Comparison of ENCODE assay signal across 17 mouse cellular contexts in the genomic region with DNA sequence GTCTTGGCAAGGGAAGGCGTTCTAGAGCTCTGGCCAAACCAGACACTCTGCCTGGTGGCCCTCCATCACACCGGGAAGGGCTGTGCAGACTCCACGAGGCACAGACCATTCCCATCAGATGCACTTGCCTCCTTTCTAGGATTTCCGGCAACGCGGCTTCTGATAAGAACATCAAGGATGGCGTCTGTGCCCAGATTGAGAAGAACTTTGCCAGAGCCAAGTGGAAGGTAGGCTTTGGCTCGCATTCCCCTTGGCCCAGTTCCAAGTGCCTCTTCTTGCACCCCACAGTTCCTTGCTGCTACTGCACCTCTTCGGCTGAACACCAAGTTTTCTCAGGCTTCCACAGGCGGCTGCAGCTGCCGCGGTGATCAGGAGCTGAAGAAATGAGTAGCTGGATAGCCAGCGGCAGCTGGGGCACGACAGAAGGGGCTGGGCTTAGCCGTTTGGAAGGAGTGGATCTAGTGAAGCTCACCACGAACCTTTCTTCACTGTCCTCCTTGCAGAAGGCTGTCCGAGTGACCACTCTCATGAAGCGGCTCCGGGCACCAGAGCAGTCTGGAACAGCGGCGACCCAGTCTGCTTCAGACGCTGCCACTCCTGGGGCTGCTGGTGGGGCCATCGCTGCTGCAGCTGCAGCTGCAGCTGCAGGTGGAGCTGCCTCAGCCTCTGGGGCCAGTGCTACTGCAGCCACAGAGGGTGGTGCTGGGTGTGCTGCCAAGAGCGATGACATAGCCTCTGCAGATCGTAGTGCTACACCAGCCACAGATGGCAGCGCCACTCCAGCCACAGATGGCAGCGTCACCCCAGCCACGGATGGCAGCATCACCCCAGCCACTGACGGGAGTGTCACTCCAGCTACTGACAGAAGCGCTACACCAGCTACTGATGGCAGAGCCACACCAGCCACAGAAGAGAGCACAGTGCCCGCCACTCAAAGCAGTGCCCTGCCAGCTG. TPM values are rescaled to one million over a fixed set of nuclear protein-coding genes. Genes with fewer than 3 reads are reported as not detected.
DNase-seq lines count a peak whose midpoint lies in the region; ATAC-seq lines count a peak whose summit lies in the region.
"Had no signal": no experiment of that assay in that cellular context is flagged by ENCODE, and none has a peak within 500 bp of the region (broad histone marks: within the 10 kb centered on the region; RNA-seq: fewer than 3 reads in every experiment).

No protein-coding gene starts in this region.

- H3K36me3 ChIP-seq in limb, embryonic 13.5 days = peaks cover 8% of the 10 kb centered on the region; the same call in 1 of the 2 replicates
- peaks cover 18% of the 10 kb centered on the region for H3K36me3 ChIP-seq in limb, embryonic 10.5 days
- H3K36me3 ChIP-seq: heart, embryonic 13.5 days; hindbrain, embryonic 13.5 days; limb, embryonic 15.5 days had no signal

- ATAC-seq in limb, embryonic 13.5 days (ENCODE audit: low FRiP score, low read depth) = no peak
- 0 out of 2 replicates have a peak, but pooled peaks have one; percentile 17 for ATAC-seq in cerebellum, adult (ENCODE audit: insufficient number of reproducible peaks, low FRiP score, low TSS enrichment)
- peak; percentile 54 for ATAC-seq in megakaryocyte progenitor cell, adult 5-6 weeks (replicated peaks; ENCODE audit: poor library complexity)

- no peak overlapping the region for H3K4me3 ChIP-seq in limb, embryonic 13.5 days
- H3K4me3 ChIP-seq in limb, embryonic 10.5 days = no peak overlapping the region
- H3K4me3 ChIP-seq: forebrain, embryonic 10.5 days; heart, embryonic 13.5 days; hindbrain, embryonic 13.5 days; limb, embryonic 15.5 days had no signal

- H3K9ac ChIP-seq in limb, embryonic 13.5 days = 0 out of 2 replicates have a peak overlapping the region, but pooled peaks have one; percentile 40
- H3K9ac ChIP-seq: heart, embryonic 13.5 days; limb, embryonic 15.5 days; lung, embryonic 14.5 days had no signal

- peaks cover 15% of the 10 kb centered on the region for H3K4me1 ChIP-seq in limb, embryonic 13.5 days
- H3K4me1 ChIP-seq in limb, embryonic 10.5 days = peaks cover 21% of the 10 kb centered on the region

- H3K27me3 ChIP-seq in limb, embryonic 13.5 days = no peaks in the 10 kb centered on the region
- no peaks in the 10 kb centered on the region for H3K27me3 ChIP-seq in limb, embryonic 10.5 days (ENCODE audit: low read depth, poor library complexity, severe bottlenecking)
- H3K27me3 ChIP-seq: heart, embryonic 13.5 days; hindbrain, embryonic 13.5 days; limb, embryonic 15.5 days had no signal

- DNase-seq in limb, embryonic 10.5 days (ENCODE audit: low spot score) = no peak
- DNase-seq in cerebellum, adult 9-11 months = peak; percentile 67
- no peak for DNase-seq in adrenal gland, adult 2 months
- DNase-seq in embryo, embryonic 9.5 days (ENCODE audit: extremely low spot score) = no peak
- DNase-seq: embryo, embryonic 11 days; lung, embryonic 14.5 days had no signal

- H3K9me3 ChIP-seq in limb, embryonic 13.5 days = no peaks in the 10 kb centered on the region
- H3K9me3 ChIP-seq in limb, embryonic 10.5 days (replicated peaks) = no peaks in the 10 kb centered on the region
- H3K9me3 ChIP-seq: forebrain, embryonic 10.5 days; heart, embryonic 13.5 days; hindbrain, embryonic 13.5 days; limb, embryonic 15.5 days had no signal

- no peak overlapping the region for H3K27ac ChIP-seq in limb, embryonic 13.5 days
- no peak overlapping the region for H3K27ac ChIP-seq in limb, embryonic 10.5 days
- H3K27ac ChIP-seq: forebrain, embryonic 10.5 days; heart, embryonic 13.5 days; hindbrain, embryonic 13.5 days; limb, embryonic 15.5 days; stomach, postnatal 0 days had no signal

- 89% methylated on average over 31 of the region's 31 CpGs for WGBS in limb, embryonic 13.5 days
- 92% methylated on average over 31 of the region's 31 CpGs for WGBS in limb, embryonic 10.5 days

- no peak overlapping the region for H3K4me2 ChIP-seq in limb, embryonic 13.5 days (replicated peaks)
- H3K4me2 ChIP-seq: heart, embryonic 13.5 days; hindbrain, embryonic 13.5 days; limb, embryonic 15.5 days; lung, embryonic 14.5 days had no signal

RNA-seq across cellular contexts. Expression of a gene that starts 2.4 kb away (rescaled TPM):
- polyA plus RNA-seq in limb, embryonic 13.5 days (2015; fragmentation: Nextera tagmentation; extraction: Ambion mirVana) = 26.1 TPM in 2 replicates
- 43.2 and 45.9 TPM in 2 replicates for polyA plus RNA-seq in limb, embryonic 10.5 days (2016; fragmentation: Nextera tagmentation; extraction: Ambion mirVana)
- total RNA-seq in megakaryocyte progenitor cell, adult 5-6 weeks (2015) = 10.1 and 11.3 TPM in 2 replicates
- total RNA-seq in megakaryocyte progenitor cell, adult 5-6 weeks (2017) = 22.7 and 32.7 TPM in 2 replicates
- 1 to 10 TPM; 2.1 to 2.5 TPM for total RNA-seq in adrenal gland, adult 2 months (2021)
- polyA plus RNA-seq in adrenal gland, adult 2 months (2012; rRNA removed) = 0.61 and 0.72 TPM in 2 replicates

RNA-seq across cellular contexts. Expression of a gene that starts 12.0 kb away (rescaled TPM):
- 9.8 and 10.0 TPM in 2 replicates for polyA plus RNA-seq in limb, embryonic 13.5 days (2015; fragmentation: Nextera tagmentation; extraction: Ambion mirVana)
- 7.5 and 9.9 TPM in 2 replicates for polyA plus RNA-seq in limb, embryonic 10.5 days (2016; fragmentation: Nextera tagmentation; extraction: Ambion mirVana)
- not detected in 2 replicates for total RNA-seq in megakaryocyte progenitor cell, adult 5-6 weeks (2015)
- total RNA-seq in megakaryocyte progenitor cell, adult 5-6 weeks (2017) = 0.20 TPM in 1 of 2 replicates, not detected in the other
- 1 to 10 TPM; 2.9 to 5.2 TPM for total RNA-seq in adrenal gland, adult 2 months (2021)
- 7.8 and 9.5 TPM in 2 replicates for polyA plus RNA-seq in adrenal gland, adult 2 months (2012; rRNA removed)

RNA-seq across cellular contexts. Expression of a gene that starts 19.2 kb away (rescaled TPM):
- not detected in 2 replicates for polyA plus RNA-seq in limb, embryonic 13.5 days (2015; fragmentation: Nextera tagmentation; extraction: Ambion mirVana)
- not detected in 2 replicates for polyA plus RNA-seq in limb, embryonic 10.5 days (2016; fragmentation: Nextera tagmentation; extraction: Ambion mirVana)
- 0.05 TPM in 1 of 2 replicates, not detected in the other for total RNA-seq in megakaryocyte progenitor cell, adult 5-6 weeks (2015)
- not detected in 2 replicates for total RNA-seq in megakaryocyte progenitor cell, adult 5-6 weeks (2017)
- total RNA-seq in adrenal gland, adult 2 months (2021) = not detected
- not detected in 2 replicates for polyA plus RNA-seq in adrenal gland, adult 2 months (2012; rRNA removed)
- total RNA-seq: layer of hippocampus, postnatal 25 days had no signal
- polyA plus RNA-seq: forebrain, embryonic 10.5 days; heart, embryonic 13.5 days; hindbrain, embryonic 13.5 days; kidney, embryonic 14.5 days; limb, embryonic 15.5 days; lung, embryonic 14.5 days; small intestine, adult 2 months; stomach, postnatal 0 days had no signal

RNA-seq across cellular contexts. Expression of a gene that starts 27.8 kb away (rescaled TPM):
- polyA plus RNA-seq in limb, embryonic 13.5 days (2015; fragmentation: Nextera tagmentation; extraction: Ambion mirVana) = 34.6 and 35.4 TPM in 2 replicates
- 18.6 and 22.5 TPM in 2 replicates for polyA plus RNA-seq in limb, embryonic 10.5 days (2016; fragmentation: Nextera tagmentation; extraction: Ambion mirVana)
- total RNA-seq in megakaryocyte progenitor cell, adult 5-6 weeks (2015) = 29.6 and 34.4 TPM in 2 replicates
- total RNA-seq in megakaryocyte progenitor cell, adult 5-6 weeks (2017) = 30.1 and 34.7 TPM in 2 replicates
- 10 to 100 TPM; 10.6 to 22.1 TPM for total RNA-seq in adrenal gland, adult 2 months (2021)
- polyA plus RNA-seq in adrenal gland, adult 2 months (2012; rRNA removed) = 35.4 and 39.9 TPM in 2 replicates

RNA-seq across cellular contexts. Expression of a gene that starts 35.3 kb away (rescaled TPM):
- 11.3 and 13.2 TPM in 2 replicates for polyA plus RNA-seq in limb, embryonic 13.5 days (2015; fragmentation: Nextera tagmentation; extraction: Ambion mirVana)
- 3.5 and 6.2 TPM in 2 replicates for polyA plus RNA-seq in limb, embryonic 10.5 days (2016; fragmentation: Nextera tagmentation; extraction: Ambion mirVana)
- 0.49 TPM in 1 of 2 replicates, not detected in the other for total RNA-seq in megakaryocyte progenitor cell, adult 5-6 weeks (2015)
- not detected in 2 replicates for total RNA-seq in megakaryocyte progenitor cell, adult 5-6 weeks (2017)
- under 1 TPM in 1 of 2 experiments, not detected in 1; 0.38 TPM for total RNA-seq in adrenal gland, adult 2 months (2021)
- 0.12 and 0.20 TPM in 2 replicates for polyA plus RNA-seq in adrenal gland, adult 2 months (2012; rRNA removed)
- polyA plus RNA-seq: small intestine, adult 2 months had no signal

Comparison
In these comparisons a context has a peak if more than half of its experiments do, and no peak if none do; other contexts are left out.
1. RNA of a gene that starts 2.4 kb away (polyA plus RNA-seq): 43.2 to 45.9 TPM in limb, embryonic 10.5 days and 26.1 TPM in limb, embryonic 13.5 days; 0.61 to 0.72 TPM in adrenal gland, adult 2 months; every median in the first group is over 10 times any median in the second.